Mouse (Mus musculus) midbrain, embryonic 14.5 days (tissue): ENCODE data around the gene Serpine2. TPM values are rescaled to one million over a fixed set of nuclear protein-coding genes. Genes with fewer than 3 reads are reported as not detected.

ENCODE experiments used
- ATAC-seq: fragments of 200-750 bp; cut with Nextera tagmentation; 2 replicates; pipeline ENCODE4 v1.8.0; 2017; ENCODE audit warnings: moderate number of reproducible peaks, moderate library complexity; ENCODE audit not compliant: low FRiP score, low TSS enrichment
- DNase-seq: peaks from one replicate; pipeline ENCODE4 v3.0.0-alpha.2; 2015
- H3K27ac ChIP-seq: fragments of 300-500 bp; sonication (generic); replicated peaks from 2 replicates; pipeline ENCODE4 v1.5.1; 2014; ENCODE audit warnings: mild to moderate bottlenecking, low read depth, low read length, moderate library complexity
- H3K27me3 ChIP-seq: fragments of 300-500 bp; sonication (generic); 2 replicates; pipeline ENCODE4 v1.6.1; 2014; ENCODE audit warnings: low read length, control low read depth, mixed read lengths; ENCODE audit not compliant: control insufficient read depth, insufficient read depth
- H3K36me3 ChIP-seq: fragments of 300-500 bp; sonication (generic); 2 replicates; pipeline ENCODE4 v1.6.1; 2014; ENCODE audit warnings: low read length, control low read depth; ENCODE audit not compliant: control insufficient read depth, insufficient read depth
- H3K4me1 ChIP-seq: fragments of 300-500 bp; sonication (generic); 2 replicates; pipeline ENCODE4 v1.6.1; 2014; ENCODE audit warnings: mild to moderate bottlenecking, antibody characterized with exemption, low read length, control low read depth; ENCODE audit not compliant: control insufficient read depth, insufficient read depth
- H3K4me2 ChIP-seq: fragments of 300-500 bp; sonication (generic); 2 replicates; pipeline ENCODE4 v1.6.1; 2014; ENCODE audit warnings: mild to moderate bottlenecking, low read length, moderate library complexity
- H3K4me3 ChIP-seq: fragments of 300-500 bp; sonication (generic); replicated peaks from 2 replicates; pipeline ENCODE4 v1.5.1; 2014; ENCODE audit warnings: low read depth, low read length
- H3K9ac ChIP-seq: fragments of 300-500 bp; sonication (generic); replicated peaks from 2 replicates; pipeline ENCODE4 v1.6.1; 2014; ENCODE audit warnings: mild to moderate bottlenecking, low read length, moderate library complexity
- H3K9me3 ChIP-seq: fragments of 300-500 bp; sonication (generic); 2 replicates; pipeline ENCODE4 v1.6.1; 2016; ENCODE audit warnings: low read length, control low read depth, mixed read lengths; ENCODE audit not compliant: control insufficient read depth
- WGBS: fragments of 180-500 bp; shearing (Covaris S2); extraction: QIAGEN DNeasy Blood & Tissue Kit; methylation state at CpG from one replicate; pipeline ENCODE4 v1.1.7; 2014; 5-methylcytosine and 5-hydroxymethylcytosine counted together
- polyA plus RNA-seq: library from polyadenylated mRNA; unstranded; fragments of >200 nt; fragmentation: Nextera tagmentation; extraction: Ambion mirVana; gene quantifications from 2 replicates; pipeline ENCODE4 v1.2.1, GENCODE M21; 2014

The Serpine2 gene
- polyA plus RNA-seq, 1 experiment from 2014 or later = 199 TPM

DNA sequence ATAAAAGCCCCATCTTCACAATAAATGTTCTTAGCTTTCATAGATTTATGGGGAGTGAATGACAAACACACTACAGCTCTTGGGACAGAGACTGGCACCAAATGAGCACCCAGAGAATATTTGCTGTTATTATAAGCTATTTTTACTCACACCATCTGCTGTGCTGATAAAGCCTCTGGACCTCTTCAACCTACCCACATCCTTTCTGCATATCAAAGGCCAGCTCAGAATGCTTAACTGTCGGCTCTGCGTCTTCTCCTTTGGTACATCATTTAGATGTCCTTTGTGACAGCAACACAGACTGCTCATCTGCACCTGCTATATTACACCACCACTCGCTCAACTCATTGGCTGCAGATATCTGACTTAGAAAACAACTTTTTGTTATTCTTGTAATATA, 63.9 kb downstream of the Serpine2 start:
- Histone ChIP-seq H3K27me3 (no peaks in the 10 kb centered on the region), H3K4me2 (no peak overlapping the region), H3K36me3 (no peaks in the 10 kb centered on the region), H3K9ac (no peak overlapping the region), H3K9me3 (no peaks in the 10 kb centered on the region), H3K4me3 (no peak overlapping the region), H3K27ac (no peak overlapping the region), H3K4me1 (no peaks in the 10 kb centered on the region)
- DNase-seq = no peak
- 75% methylated on average over 3 of the region's 3 CpGs for WGBS
- ATAC-seq = no peak

DNA sequence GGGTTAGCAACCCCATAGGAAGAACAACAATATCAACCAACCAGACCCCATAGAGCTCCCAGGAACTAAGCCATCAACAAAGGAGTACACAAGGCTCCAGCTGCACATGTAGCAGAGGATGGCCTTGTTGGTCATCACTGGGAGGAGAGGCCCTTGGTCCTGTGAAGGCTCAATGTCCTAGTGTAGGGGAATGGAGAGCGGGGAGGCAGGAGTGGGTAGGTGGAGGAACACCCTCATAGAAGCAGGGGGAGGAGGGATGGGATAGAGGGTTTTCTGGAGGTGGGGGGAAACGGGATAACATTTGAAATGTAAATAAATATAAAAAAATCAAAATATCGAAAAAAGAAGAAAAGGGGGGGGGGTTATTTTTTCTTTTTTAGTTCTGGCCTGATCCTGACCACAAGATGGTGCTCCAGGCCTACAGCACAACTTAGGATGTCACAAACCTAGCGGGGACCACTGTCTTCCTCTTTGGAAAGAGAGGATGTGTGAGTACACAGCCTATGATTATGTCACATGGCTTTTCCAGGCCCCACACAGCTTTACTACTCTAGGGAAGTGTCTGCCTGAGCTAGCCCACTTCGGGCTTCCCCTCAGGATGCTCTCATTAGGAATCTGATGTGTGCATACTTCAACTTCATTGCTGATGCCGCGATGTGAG, 74.6 kb downstream of the Serpine2 start:
- ATAC-seq = peak; percentile 74; the same call in 1 of the 2 replicates
- H3K9me3 ChIP-seq = no peaks in the 10 kb centered on the region
- H3K27me3 ChIP-seq = no peaks in the 10 kb centered on the region
- no peak overlapping the region for H3K27ac ChIP-seq
- no peak overlapping the region for H3K4me3 ChIP-seq
- 67% methylated on average over 7 of the region's 7 CpGs for WGBS
- no peaks in the 10 kb centered on the region for H3K4me1 ChIP-seq
- H3K4me2 ChIP-seq = no peak overlapping the region
- no peak overlapping the region for H3K9ac ChIP-seq
- DNase-seq = peak; percentile 81
- peaks cover 23% of the 10 kb centered on the region for H3K36me3 ChIP-seq

DNA sequence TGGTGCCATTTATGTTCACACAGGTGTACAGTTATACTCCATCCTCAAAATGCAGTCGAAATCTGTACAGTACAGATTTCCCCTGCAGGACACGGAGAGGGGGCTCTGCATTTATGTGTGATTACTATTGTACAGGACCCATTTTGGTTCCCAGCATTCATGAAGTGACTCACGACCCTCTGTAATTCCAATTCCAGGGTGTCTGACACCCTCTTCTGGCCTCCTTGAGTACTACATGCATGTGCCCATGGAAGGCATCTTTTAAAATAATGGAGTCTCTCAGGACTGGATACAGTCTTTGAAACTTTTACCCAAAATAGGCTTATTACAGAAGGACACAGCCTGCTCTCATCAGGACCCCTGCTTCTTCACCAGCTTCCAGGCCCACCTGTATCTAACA, 78.5 kb downstream of the Serpine2 start:
- Histone ChIP-seq H3K27me3 (no peaks in the 10 kb centered on the region), H3K9me3 (no peaks in the 10 kb centered on the region), H3K36me3 (peaks cover 57% of the 10 kb centered on the region), H3K27ac (no peak overlapping the region), H3K4me2 (no peak overlapping the region), H3K4me3 (no peak overlapping the region), H3K4me1 (no peaks in the 10 kb centered on the region), H3K9ac (no peak overlapping the region)
- 86% methylated on average over 3 of the region's 3 CpGs for WGBS
- ATAC-seq (no peak), DNase-seq (no peak)

DNA sequence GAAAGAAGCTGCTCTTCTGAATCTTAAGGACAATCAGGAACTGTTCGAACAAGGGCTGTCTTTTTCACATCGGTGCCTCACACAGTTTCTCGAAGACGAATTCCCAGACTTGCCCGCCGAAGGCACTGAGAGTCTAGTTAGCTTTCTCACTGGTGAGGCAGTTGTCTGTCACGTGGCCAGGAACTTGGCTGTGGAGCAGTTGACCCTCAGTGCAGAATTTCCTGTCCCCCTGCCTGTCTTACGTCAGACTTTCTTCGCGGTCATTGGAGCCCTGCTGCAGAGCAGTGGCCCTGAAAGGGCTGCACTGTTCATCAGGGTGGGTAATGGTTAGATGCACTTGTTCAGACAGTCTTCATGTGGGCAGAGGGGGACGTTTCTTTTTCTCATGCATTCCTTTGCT, 83.0 kb downstream of the Serpine2 start:
- Histone ChIP-seq H3K9me3 (no peaks in the 10 kb centered on the region), H3K4me3 (no peak overlapping the region), H3K27me3 (no peaks in the 10 kb centered on the region), H3K27ac (no peak overlapping the region), H3K36me3 (peaks cover 50% of the 10 kb centered on the region), H3K4me2 (no peak overlapping the region), H3K4me1 (peaks cover 3% of the 10 kb centered on the region), H3K9ac (no peak overlapping the region)
- ATAC-seq = no peak
- no peak for DNase-seq
- WGBS = 90% methylated on average over 11 of the region's 11 CpGs

DNA sequence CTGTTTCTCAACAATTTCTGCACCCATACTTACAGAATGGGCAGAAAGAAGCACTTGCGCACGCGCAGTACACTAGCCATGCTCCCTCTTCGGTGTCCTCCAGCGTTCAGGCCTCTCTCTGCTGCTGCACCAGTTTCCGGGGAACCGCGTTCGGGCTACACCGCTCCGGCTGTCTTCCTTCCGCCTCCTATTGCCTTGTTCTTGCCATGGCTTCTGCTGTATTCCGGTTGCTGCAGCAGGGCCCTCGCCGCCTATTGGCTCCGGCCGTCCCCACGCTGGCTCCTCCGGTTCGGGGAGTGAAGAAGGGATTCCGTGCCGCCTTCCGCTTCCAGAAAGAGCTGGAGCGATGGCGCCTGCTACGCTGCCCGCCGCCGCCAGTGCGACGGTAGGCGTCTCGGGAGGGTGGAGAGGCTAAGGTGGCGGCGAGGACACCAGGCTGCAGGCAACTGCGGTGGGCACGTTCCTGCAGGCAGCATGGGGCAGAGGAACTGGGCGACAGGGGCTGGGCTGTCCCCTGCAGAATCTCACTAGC, 85.0 kb downstream of the Serpine2 start, which contains the start of the genes Mrpl44 and Wdfy1:
Mrpl44 (plus strand) TSS at position 92 of the 532 bp plus-strand sequence.
Wdfy1 (minus strand) TSS at position 217 of the 532 bp plus-strand sequence.
- Histone ChIP-seq H3K9ac (peak within 1 kb of the TSS; percentile 90), H3K4me2 (peak within 1 kb of the TSS; percentile 65), H3K27me3 (no peaks in the 10 kb centered on the region), H3K4me3 (peak within 1 kb of the TSS; percentile 95), H3K4me1 (peaks cover 3% of the 10 kb centered on the region), H3K27ac (peak within 1 kb of the TSS; percentile 91), H3K36me3 (peaks cover 30% of the 10 kb centered on the region), H3K9me3 (no peaks in the 10 kb centered on the region)
- WGBS = under 1% methylated on average over 38 of the region's 38 CpGs
- DNase-seq = peak; percentile 97
- peak; percentile 100 for ATAC-seq

DNA sequence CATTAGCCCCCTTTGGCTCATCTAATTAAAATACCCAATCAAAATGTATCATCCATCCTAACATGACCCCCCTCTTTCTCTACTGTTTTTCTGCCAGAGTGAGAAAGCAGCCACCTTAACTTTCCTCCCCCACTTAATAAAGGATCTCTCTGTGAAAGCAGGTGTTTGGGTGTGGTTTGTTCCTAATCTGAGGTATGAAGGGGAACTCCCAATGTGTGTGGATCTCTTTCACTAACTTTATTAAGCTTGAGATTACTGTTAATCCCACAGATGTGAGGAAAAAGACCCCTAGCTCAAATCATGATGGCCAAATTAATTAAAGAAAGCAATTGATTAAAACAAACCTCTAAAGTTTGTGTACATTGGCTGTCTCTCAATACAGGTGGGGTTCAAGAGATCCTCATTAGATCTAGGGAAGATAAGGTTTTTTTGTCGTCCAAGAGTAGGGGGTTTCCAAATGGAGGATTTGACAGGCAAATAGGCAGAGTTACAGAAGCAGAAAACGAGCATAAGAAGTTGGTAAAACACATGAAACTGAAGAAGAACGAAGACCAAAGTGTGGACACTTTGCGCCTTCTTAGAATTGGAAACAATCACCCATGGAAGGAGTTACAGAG, 86.7 kb downstream of the Serpine2 start:
- H3K36me3 ChIP-seq = peaks cover 14% of the 10 kb centered on the region
- ATAC-seq = no peak
- no peaks in the 10 kb centered on the region for H3K9me3 ChIP-seq
- H3K9ac ChIP-seq = no peak overlapping the region
- 86% methylated on average over 4 of the region's 4 CpGs for WGBS
- no peak overlapping the region for H3K4me2 ChIP-seq
- no peak overlapping the region for H3K4me3 ChIP-seq
- DNase-seq = no peak
- H3K27me3 ChIP-seq = no peaks in the 10 kb centered on the region
- no peak overlapping the region for H3K27ac ChIP-seq
- H3K4me1 ChIP-seq = peaks cover 3% of the 10 kb centered on the region

DNA sequence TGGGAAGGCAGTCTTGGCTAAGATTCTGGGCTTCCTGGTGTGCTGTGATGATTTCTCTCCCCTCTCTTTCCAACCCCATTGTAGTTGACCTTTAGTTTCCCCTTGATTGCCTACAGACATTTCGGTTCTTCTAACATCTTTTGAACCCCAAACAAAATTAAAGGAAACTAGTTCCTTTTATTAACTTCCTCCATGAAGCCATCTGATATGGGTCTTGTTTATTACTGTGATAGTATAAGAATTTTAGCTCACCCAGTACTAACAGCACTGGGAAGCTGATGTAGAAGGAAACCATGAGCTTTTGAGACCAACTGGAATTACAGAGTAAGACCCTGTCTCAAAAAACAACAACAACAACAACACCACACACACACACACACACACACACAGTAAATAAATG, 92.7 kb downstream of the Serpine2 start:
- Histone ChIP-seq H3K9me3 (no peaks in the 10 kb centered on the region), H3K27me3 (no peaks in the 10 kb centered on the region), H3K4me3 (no peak overlapping the region), H3K4me1 (no peaks in the 10 kb centered on the region), H3K36me3 (no peaks in the 10 kb centered on the region), H3K27ac (no peak overlapping the region), H3K4me2 (no peak overlapping the region), H3K9ac (no peak overlapping the region)
- 74% methylated on average over 1 of the region's 1 CpGs for WGBS
- ATAC-seq = no peak
- no peak for DNase-seq

DNA sequence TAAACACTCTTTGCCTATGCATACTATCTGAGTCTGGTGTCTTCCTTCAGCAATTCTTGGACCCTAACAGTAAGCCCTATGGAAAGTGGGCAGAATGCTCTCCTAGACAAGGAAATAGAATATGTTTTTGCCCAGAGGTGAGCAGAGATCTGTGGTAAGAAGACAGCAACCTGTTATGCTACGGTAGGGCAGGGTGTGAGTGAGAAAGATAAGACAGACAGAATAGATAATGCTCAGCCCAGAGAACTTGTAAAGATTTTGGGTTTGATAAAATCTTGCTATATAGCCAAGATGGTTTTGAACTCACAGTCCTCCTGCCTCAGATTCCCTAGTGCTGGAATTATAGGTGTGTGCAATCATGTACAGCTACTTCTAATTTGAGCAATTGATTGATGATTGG, 96.5 kb downstream of the Serpine2 start:
- DNase-seq (no peak), ATAC-seq (no peak)
- H3K9me3 ChIP-seq = no peaks in the 10 kb centered on the region
- H3K9ac ChIP-seq = no peak overlapping the region
- H3K4me3 ChIP-seq = no peak overlapping the region
- peaks cover 20% of the 10 kb centered on the region for H3K4me1 ChIP-seq
- 90% methylated on average over 1 of the region's 1 CpGs for WGBS
- no peaks in the 10 kb centered on the region for H3K36me3 ChIP-seq
- H3K27me3 ChIP-seq = no peaks in the 10 kb centered on the region
- no peak overlapping the region for H3K4me2 ChIP-seq
- H3K27ac ChIP-seq = no peak overlapping the region

DNA sequence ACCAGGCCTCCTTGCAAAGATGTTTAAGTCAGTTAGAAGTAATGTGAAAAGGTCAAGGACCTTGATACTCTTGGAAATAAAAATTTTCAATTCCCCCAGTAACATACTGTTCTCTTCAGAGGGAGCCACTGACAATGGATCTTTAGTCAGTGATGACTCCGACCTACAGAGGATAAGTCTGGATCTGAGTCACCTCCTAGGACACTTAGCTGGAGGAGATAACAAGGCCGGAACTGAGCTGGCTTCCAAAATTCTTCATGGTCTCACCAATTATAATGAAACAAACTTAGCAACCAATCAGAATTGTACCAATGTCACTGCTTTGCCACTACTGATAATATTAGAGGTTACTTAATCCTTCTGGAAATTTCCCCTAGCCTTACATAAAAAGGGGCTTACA, 96.9 kb downstream of the Serpine2 start:
- no peak overlapping the region for H3K27ac ChIP-seq
- no peak overlapping the region for H3K9ac ChIP-seq
- H3K4me3 ChIP-seq = no peak overlapping the region
- H3K27me3 ChIP-seq = no peaks in the 10 kb centered on the region
- no peaks in the 10 kb centered on the region for H3K9me3 ChIP-seq
- ATAC-seq = no peak
- no peaks in the 10 kb centered on the region for H3K36me3 ChIP-seq
- no peak overlapping the region for H3K4me2 ChIP-seq
- peaks cover 24% of the 10 kb centered on the region for H3K4me1 ChIP-seq
- 81% methylated on average over 2 of the region's 2 CpGs for WGBS
- DNase-seq = no peak
